Mouse (Mus musculus): ENCODE results near the gene Slc12a5. TPM values are rescaled to one million over a fixed set of nuclear protein-coding genes. Genes with fewer than 3 reads are reported as not detected.

Slc12a5 gene
- polyA plus RNA-seq, 1 experiment from 2014 or later, result 0.97 TPM

GRCm38 (mm10) chr2:164967761-164968440, 7.3 kb downstream of the Slc12a5 start:
- Histone ChIP-seq H3K36me3 (no peaks in the 10 kb centered on the region), H3K4me3 (replicated peaks) (peak overlapping the region; percentile 27), H3K9ac (no peak overlapping the region), H3K27me3 (replicated peaks) (peaks cover 68% of the 10 kb centered on the region), H3K9me3 (no peaks in the 10 kb centered on the region), H3K4me1 (replicated peaks) (peaks cover 17% of the 10 kb centered on the region), H3K27ac (no peak overlapping the region), H3K4me2 (replicated peaks) (peak overlapping the region; percentile 60)
- 3% methylated on average over 63 of the region's 65 CpGs for WGBS
- peak; percentile 34; the same call in 1 of the 2 replicates for ATAC-seq

GRCm38 (mm10) chr2:164968451-164968851, 7.8 kb downstream of the Slc12a5 start:
- Histone ChIP-seq H3K27me3 (replicated peaks) (peaks cover 70% of the 10 kb centered on the region), H3K36me3 (no peaks in the 10 kb centered on the region), H3K4me3 (replicated peaks) (peak overlapping the region; percentile 27), H3K9ac (no peak overlapping the region), H3K4me1 (replicated peaks) (peaks cover 17% of the 10 kb centered on the region), H3K4me2 (replicated peaks) (peak overlapping the region; percentile 60), H3K27ac (no peak overlapping the region), H3K9me3 (no peaks in the 10 kb centered on the region)
- WGBS, result under 1% methylated on average over 28 of the region's 29 CpGs
- ATAC-seq, result peak; percentile 83

GRCm38 (mm10) chr2:164969348-164969781, 8.8 kb downstream of the Slc12a5 start:
- Histone ChIP-seq H3K27ac (no peak overlapping the region), H3K4me3 (replicated peaks) (no peak overlapping the region), H3K36me3 (no peaks in the 10 kb centered on the region), H3K4me1 (replicated peaks) (peaks cover 17% of the 10 kb centered on the region), H3K4me2 (replicated peaks) (no peak overlapping the region), H3K27me3 (replicated peaks) (peaks cover 70% of the 10 kb centered on the region), H3K9ac (no peak overlapping the region), H3K9me3 (no peaks in the 10 kb centered on the region)
- no peak for ATAC-seq
- 7% methylated on average over 21 of the region's 21 CpGs for WGBS

GRCm38 (mm10) chr2:164970631-164971196, 10.1 kb downstream of the Slc12a5 start:
- H3K4me2 ChIP-seq (replicated peaks), result peak overlapping the region; percentile 34; the same call in 1 of the 2 replicates
- H3K27me3 ChIP-seq (replicated peaks), result peaks cover 66% of the 10 kb centered on the region
- H3K36me3 ChIP-seq, result no peaks in the 10 kb centered on the region
- H3K4me1 ChIP-seq (replicated peaks), result peaks cover 17% of the 10 kb centered on the region
- no peak overlapping the region for H3K27ac ChIP-seq
- H3K4me3 ChIP-seq (replicated peaks), result peak overlapping the region; percentile 9; the same call in 1 of the 2 replicates
- 1% methylated on average over 42 of the region's 42 CpGs for WGBS
- H3K9me3 ChIP-seq, result no peaks in the 10 kb centered on the region
- no peak overlapping the region for H3K9ac ChIP-seq
- 0 out of 2 replicates have a peak, but pooled peaks have one; percentile 17 for ATAC-seq

GRCm38 (mm10) chr2:164972646-164973045, 12.0 kb downstream of the Slc12a5 start:
- no peaks in the 10 kb centered on the region for H3K36me3 ChIP-seq
- H3K27me3 ChIP-seq (replicated peaks), result peaks cover 51% of the 10 kb centered on the region

GRCm38 (mm10) chr2:164975611-164976010, 15.0 kb downstream of the Slc12a5 start:
- H3K9me3 ChIP-seq, result no peaks in the 10 kb centered on the region
- H3K4me1 ChIP-seq (replicated peaks), result peaks cover 5% of the 10 kb centered on the region; the same call in 1 of the 2 replicates
- no peak overlapping the region for H3K4me3 ChIP-seq (replicated peaks)
- no peaks in the 10 kb centered on the region for H3K36me3 ChIP-seq
- peaks cover 21% of the 10 kb centered on the region for H3K27me3 ChIP-seq (replicated peaks)
- WGBS, result 80% methylated on average over 6 of the region's 6 CpGs
- ATAC-seq, result no peak
- no peak overlapping the region for H3K9ac ChIP-seq
- no peak overlapping the region for H3K4me2 ChIP-seq (replicated peaks)
- H3K27ac ChIP-seq, result no peak overlapping the region

More at GRCm38 (mm10) chr2:164972646-164973045, 12.0 kb downstream of the Slc12a5 start:
- no peak overlapping the region for H3K4me2 ChIP-seq (replicated peaks)
- WGBS, result 67% methylated on average over 5 of the region's 5 CpGs
- no peak for ATAC-seq
- no peak overlapping the region for H3K9ac ChIP-seq
- peaks cover 16% of the 10 kb centered on the region for H3K4me1 ChIP-seq (replicated peaks)
- H3K4me3 ChIP-seq (replicated peaks), result no peak overlapping the region
- no peak overlapping the region for H3K27ac ChIP-seq
- H3K9me3 ChIP-seq, result no peaks in the 10 kb centered on the region

GRCm38 (mm10) chr2:164979749-164980148, 19.1 kb downstream of the Slc12a5 start:
- no peak for ATAC-seq
- Histone ChIP-seq H3K4me2 (replicated peaks) (no peak overlapping the region), H3K9ac (no peak overlapping the region), H3K27me3 (replicated peaks) (no peaks in the 10 kb centered on the region), H3K9me3 (no peaks in the 10 kb centered on the region), H3K36me3 (no peaks in the 10 kb centered on the region), H3K27ac (no peak overlapping the region), H3K4me3 (replicated peaks) (no peak overlapping the region), H3K4me1 (replicated peaks) (no peaks in the 10 kb centered on the region)
- 21% methylated on average over 7 of the region's 7 CpGs for WGBS

- Histone ChIP-seq H3K9me3 (no peaks in the 10 kb centered on the region), H3K4me2 (replicated peaks) (no peak overlapping the region), H3K4me3 (replicated peaks) (no peak overlapping the region), H3K27me3 (replicated peaks) (no peaks in the 10 kb centered on the region), H3K27ac (no peak overlapping the region), H3K9ac (no peak overlapping the region), H3K36me3 (no peaks in the 10 kb centered on the region), H3K4me1 (replicated peaks) (no peaks in the 10 kb centered on the region)
- ATAC-seq, result no peak
- 76% methylated on average over 6 of the region's 6 CpGs for WGBS
Measured at GRCm38 (mm10) chr2:164985962-164986361, 25.4 kb downstream of the Slc12a5 start.

- H3K36me3 ChIP-seq, result no peaks in the 10 kb centered on the region
- no peaks in the 10 kb centered on the region for H3K4me1 ChIP-seq (replicated peaks)
Measured at GRCm38 (mm10) chr2:164986371-164987027, 25.9 kb downstream of the Slc12a5 start.

GRCm38 (mm10) chr2:164988777-164989176, 28.2 kb downstream of the Slc12a5 start:
- H3K4me1 ChIP-seq (replicated peaks), result no peaks in the 10 kb centered on the region
- no peak overlapping the region for H3K9ac ChIP-seq
- H3K36me3 ChIP-seq, result no peaks in the 10 kb centered on the region
- H3K4me3 ChIP-seq (replicated peaks), result no peak overlapping the region
- no peak overlapping the region for H3K27ac ChIP-seq
- no peaks in the 10 kb centered on the region for H3K27me3 ChIP-seq (replicated peaks)
- H3K9me3 ChIP-seq, result no peaks in the 10 kb centered on the region
- ATAC-seq, result no peak
- 64% methylated on average over 13 of the region's 13 CpGs for WGBS
- no peak overlapping the region for H3K4me2 ChIP-seq (replicated peaks)

More at GRCm38 (mm10) chr2:164986371-164987027, 25.9 kb downstream of the Slc12a5 start:
- Histone ChIP-seq H3K27ac (no peak overlapping the region), H3K27me3 (replicated peaks) (no peaks in the 10 kb centered on the region), H3K4me2 (replicated peaks) (no peak overlapping the region), H3K4me3 (replicated peaks) (no peak overlapping the region), H3K9me3 (no peaks in the 10 kb centered on the region), H3K9ac (no peak overlapping the region)
- ATAC-seq, result no peak
- 74% methylated on average over 14 of the region's 14 CpGs for WGBS

GRCm38 (mm10) chr2:164991111-164991510, 30.5 kb downstream of the Slc12a5 start:
- Histone ChIP-seq H3K4me2 (replicated peaks) (no peak overlapping the region), H3K9me3 (no peaks in the 10 kb centered on the region), H3K36me3 (no peaks in the 10 kb centered on the region), H3K27ac (no peak overlapping the region), H3K4me1 (replicated peaks) (no peaks in the 10 kb centered on the region), H3K4me3 (replicated peaks) (no peak overlapping the region), H3K27me3 (replicated peaks) (peaks cover 11% of the 10 kb centered on the region; the same call in 1 of the 2 replicates), H3K9ac (no peak overlapping the region)
- no peak for ATAC-seq
- WGBS, result 67% methylated on average over 3 of the region's 3 CpGs

- Histone ChIP-seq H3K4me2 (replicated peaks) (no peak overlapping the region), H3K4me3 (replicated peaks) (no peak overlapping the region), H3K9ac (no peak overlapping the region), H3K36me3 (no peaks in the 10 kb centered on the region), H3K27me3 (replicated peaks) (peaks cover 17% of the 10 kb centered on the region), H3K27ac (no peak overlapping the region), H3K4me1 (replicated peaks) (no peaks in the 10 kb centered on the region), H3K9me3 (no peaks in the 10 kb centered on the region)
- ATAC-seq, result no peak
- 34% methylated on average over 10 of the region's 10 CpGs for WGBS
Measured at GRCm38 (mm10) chr2:164991808-164992207, 31.2 kb downstream of the Slc12a5 start.

All from intestine, embryonic 15.5 days (tissue).